Mouse (Mus musculus) hindbrain, embryonic 10.5 days (tissue): ENCODE measurements around the gene Slc5a3. TPM values are rescaled to one million over a fixed set of nuclear protein-coding genes. Genes with fewer than 3 reads are reported as not detected.
"Not testable (repeated sequence)": the region's sequence is repeated elsewhere in the genome, so short reads cannot be mapped to it uniquely, and the experiment has no call there.

Source experiments
- DNase-seq: peaks from one replicate; pipeline ENCODE4 v3.0.0-alpha.2; 2017; ENCODE audit warnings: low spot score
- H3K27ac ChIP-seq: fragments of 300-500 bp; sonication (generic); 2 replicates; pipeline ENCODE4 v1.5.1; 2016; ENCODE audit warnings: mild to moderate bottlenecking, moderate library complexity
- H3K27me3 ChIP-seq: fragments of 300-500 bp; sonication (generic); 2 replicates; pipeline ENCODE4 v1.6.1; 2016; ENCODE audit warnings: mild to moderate bottlenecking; ENCODE audit not compliant: poor library complexity, insufficient read depth, severe bottlenecking
- H3K36me3 ChIP-seq: fragments of 300-500 bp; sonication (generic); 2 replicates; pipeline ENCODE4 v1.6.1; 2016; ENCODE audit warnings: mild to moderate bottlenecking, moderate library complexity
- H3K4me1 ChIP-seq: fragments of 300-500 bp; sonication (generic); replicated peaks from 2 replicates; pipeline ENCODE4 v1.6.1; 2016; ENCODE audit warnings: mild to moderate bottlenecking
- H3K4me3 ChIP-seq: fragments of 300-500 bp; sonication (generic); 2 replicates; pipeline ENCODE4 v1.5.1; 2016; ENCODE audit warnings: mild to moderate bottlenecking, moderate library complexity
- H3K9me3 ChIP-seq: fragments of 300-500 bp; sonication (generic); 2 replicates; pipeline ENCODE4 v1.6.1; 2016; ENCODE audit warnings: mild to moderate bottlenecking, moderate library complexity
- WGBS: fragments of 180-500 bp; shearing (Covaris S2); methylation state at CpG from one replicate; pipeline ENCODE4 v1.1.7; 2016; 5-methylcytosine and 5-hydroxymethylcytosine counted together
- polyA plus RNA-seq: library from polyadenylated mRNA; unstranded; fragments of >200 nt; fragmentation: Nextera tagmentation; extraction: Ambion mirVana; gene quantifications from 2 replicates; pipeline ENCODE4 v1.2.1, GENCODE M21; 2016

The Slc5a3 gene
- polyA plus RNA-seq, 1 experiment from 2014 or later, result 9.8 TPM

GRCm38 (mm10) chr16:92089225-92089624 lies 31.1 kb downstream of the Slc5a3 start:
- no peak for DNase-seq
- no peaks in the 10 kb centered on the region for H3K27me3 ChIP-seq
- no peak overlapping the region for H3K4me3 ChIP-seq
- H3K36me3 ChIP-seq, result 0 out of 2 replicates have a peak, but pooled peaks cover 4% of the 10 kb centered on the region
- no peak overlapping the region for H3K27ac ChIP-seq
- peaks cover 24% of the 10 kb centered on the region for H3K4me1 ChIP-seq
- WGBS, result 62% methylated on average over 3 of the region's 3 CpGs
- H3K9me3 ChIP-seq, result no peaks in the 10 kb centered on the region

- WGBS, result 64% methylated on average over 5 of the region's 5 CpGs
- 0 out of 2 replicates have a peak, but pooled peaks cover 7% of the 10 kb centered on the region for H3K36me3 ChIP-seq
- H3K27me3 ChIP-seq, result no peaks in the 10 kb centered on the region
- H3K27ac ChIP-seq, result no peak overlapping the region
- peaks cover 15% of the 10 kb centered on the region for H3K4me1 ChIP-seq
- H3K9me3 ChIP-seq, result no peaks in the 10 kb centered on the region
- DNase-seq, result no peak
- no peak overlapping the region for H3K4me3 ChIP-seq
Observed at GRCm38 (mm10) chr16:92091876-92092275, 33.8 kb downstream of the Slc5a3 start.

DNA sequence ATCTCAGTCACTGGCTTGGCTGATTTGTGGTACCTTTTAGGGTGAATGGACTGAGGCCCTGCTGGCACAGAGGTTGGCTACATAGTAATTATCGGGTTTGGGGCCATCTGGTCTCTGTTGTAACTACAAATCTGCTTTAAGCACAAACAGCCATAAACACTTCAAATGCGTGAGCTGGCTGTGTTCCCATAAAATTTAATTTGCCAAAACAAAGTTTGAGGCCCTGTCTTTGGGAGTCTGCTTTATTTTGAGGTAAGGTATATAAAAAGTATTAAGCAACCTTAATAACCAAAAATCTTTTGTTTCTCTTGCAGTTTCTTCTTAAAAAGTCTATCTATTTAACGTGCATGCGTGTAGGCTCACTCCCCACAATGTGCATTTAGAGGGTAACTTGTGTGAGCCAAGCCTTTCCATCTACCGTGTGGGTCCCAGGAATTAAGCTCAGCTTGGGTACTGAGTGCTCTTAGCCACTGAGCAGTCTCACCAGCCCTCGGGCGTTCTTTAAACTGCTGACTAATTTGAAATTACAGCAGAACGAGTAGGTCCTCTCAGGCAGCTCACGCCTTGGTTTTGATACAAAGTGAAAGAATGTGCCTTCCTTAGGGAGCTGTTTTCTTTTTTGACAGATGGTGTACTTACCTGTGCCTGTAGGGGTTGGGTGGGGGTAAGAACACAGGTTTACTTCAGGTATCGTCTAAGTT lies 40.4 kb downstream of the Slc5a3 start:
- Histone ChIP-seq H3K4me1 (peaks cover 31% of the 10 kb centered on the region), H3K4me3 (no peak overlapping the region), H3K36me3 (peaks cover 32% of the 10 kb centered on the region), H3K27me3 (no peaks in the 10 kb centered on the region), H3K9me3 (no peaks in the 10 kb centered on the region), H3K27ac (no peak overlapping the region)
- no peak for DNase-seq
- WGBS, result 85% methylated on average over 10 of the region's 10 CpGs

GRCm38 (mm10) chr16:92099598-92099997 lies 41.5 kb downstream of the Slc5a3 start:
- H3K27ac ChIP-seq, result no peak overlapping the region
- H3K36me3 ChIP-seq, result peaks cover 24% of the 10 kb centered on the region
- 85% methylated on average over 16 of the region's 16 CpGs for WGBS
- H3K27me3 ChIP-seq, result no peaks in the 10 kb centered on the region
- no peak for DNase-seq
- H3K4me3 ChIP-seq, result no peak overlapping the region
- no peaks in the 10 kb centered on the region for H3K9me3 ChIP-seq
- H3K4me1 ChIP-seq, result peaks cover 41% of the 10 kb centered on the region

- Histone ChIP-seq H3K27ac (no peak overlapping the region), H3K27me3 (no peaks in the 10 kb centered on the region), H3K36me3 (peaks cover 24% of the 10 kb centered on the region), H3K4me1 (peaks cover 46% of the 10 kb centered on the region), H3K4me3 (no peak overlapping the region), H3K9me3 (no peaks in the 10 kb centered on the region)
- DNase-seq, result no peak
- 83% methylated on average over 4 of the region's 4 CpGs for WGBS
Observed at GRCm38 (mm10) chr16:92100111-92100510, 42.0 kb downstream of the Slc5a3 start.

GRCm38 (mm10) chr16:92102115-92102514 lies 44.0 kb downstream of the Slc5a3 start:
- no peaks in the 10 kb centered on the region for H3K9me3 ChIP-seq
- DNase-seq, result no peak
- H3K36me3 ChIP-seq, result peaks cover 37% of the 10 kb centered on the region
- H3K4me3 ChIP-seq, result no peak overlapping the region
- H3K4me1 ChIP-seq, result peaks cover 56% of the 10 kb centered on the region
- 81% methylated on average over 5 of the region's 5 CpGs for WGBS
- H3K27me3 ChIP-seq, result no peaks in the 10 kb centered on the region
- H3K27ac ChIP-seq, result peak overlapping the region; percentile 41; the same call in 1 of the 2 replicates

GRCm38 (mm10) chr16:92102931-92103330 lies 44.8 kb downstream of the Slc5a3 start:
- DNase-seq, H3K27me3 ChIP-seq, H3K27ac ChIP-seq, H3K9me3 ChIP-seq, H3K4me3 ChIP-seq: not testable (repeated sequence)
- peaks cover 37% of the 10 kb centered on the region for H3K36me3 ChIP-seq
- peaks cover 56% of the 10 kb centered on the region for H3K4me1 ChIP-seq
- WGBS, result 93% methylated on average over 6 of the region's 7 CpGs

- peak; percentile 47 for DNase-seq
- peak overlapping the region; percentile 78 for H3K27ac ChIP-seq
Observed at GRCm38 (mm10) chr16:92103572-92104331, 45.6 kb downstream of the Slc5a3 start.

GRCm38 (mm10) chr16:92104332-92104590 lies 46.1 kb downstream of the Slc5a3 start:
- Histone ChIP-seq H3K27me3 (no peaks in the 10 kb centered on the region), H3K36me3 (peaks cover 37% of the 10 kb centered on the region), H3K27ac (peak overlapping the region; percentile 78), H3K9me3 (no peaks in the 10 kb centered on the region), H3K4me1 (peaks cover 56% of the 10 kb centered on the region), H3K4me3 (no peak overlapping the region)
- DNase-seq, result no peak
- WGBS, result 77% methylated on average over 2 of the region's 2 CpGs

More at GRCm38 (mm10) chr16:92103572-92104331, 45.6 kb downstream of the Slc5a3 start:
- 23% methylated on average over 9 of the region's 9 CpGs for WGBS
- Histone ChIP-seq H3K36me3 (peaks cover 37% of the 10 kb centered on the region), H3K4me1 (peaks cover 56% of the 10 kb centered on the region), H3K27me3 (no peaks in the 10 kb centered on the region), H3K9me3 (no peaks in the 10 kb centered on the region), H3K4me3 (no peak overlapping the region)

DNA sequence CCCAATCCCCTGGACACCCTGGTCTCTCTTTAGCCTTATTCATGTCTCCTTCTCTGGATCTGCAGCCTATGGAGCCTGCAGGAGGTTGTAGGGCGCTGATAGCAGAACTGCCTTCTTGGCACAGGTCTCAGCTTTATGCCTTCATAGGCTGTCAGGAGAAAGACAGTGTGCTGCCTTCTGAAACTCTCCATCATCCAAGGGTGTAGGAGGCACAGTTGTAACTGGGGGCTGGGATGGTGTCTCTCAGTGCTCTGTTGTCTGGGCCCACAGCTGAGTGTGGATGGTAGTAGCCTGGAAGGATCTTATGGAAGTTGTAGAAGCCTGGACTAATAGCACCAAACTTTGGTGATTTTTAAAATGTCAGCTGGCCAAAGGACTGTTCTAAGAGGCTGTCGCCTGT lies 46.8 kb downstream of the Slc5a3 start:
- 94% methylated on average over 2 of the region's 2 CpGs for WGBS
- peaks cover 52% of the 10 kb centered on the region for H3K4me1 ChIP-seq
- H3K27ac ChIP-seq, result peak overlapping the region; percentile 17
- no peaks in the 10 kb centered on the region for H3K9me3 ChIP-seq
- no peaks in the 10 kb centered on the region for H3K27me3 ChIP-seq
- DNase-seq, result no peak
- H3K4me3 ChIP-seq, result no peak overlapping the region
- H3K36me3 ChIP-seq, result peaks cover 32% of the 10 kb centered on the region

DNA sequence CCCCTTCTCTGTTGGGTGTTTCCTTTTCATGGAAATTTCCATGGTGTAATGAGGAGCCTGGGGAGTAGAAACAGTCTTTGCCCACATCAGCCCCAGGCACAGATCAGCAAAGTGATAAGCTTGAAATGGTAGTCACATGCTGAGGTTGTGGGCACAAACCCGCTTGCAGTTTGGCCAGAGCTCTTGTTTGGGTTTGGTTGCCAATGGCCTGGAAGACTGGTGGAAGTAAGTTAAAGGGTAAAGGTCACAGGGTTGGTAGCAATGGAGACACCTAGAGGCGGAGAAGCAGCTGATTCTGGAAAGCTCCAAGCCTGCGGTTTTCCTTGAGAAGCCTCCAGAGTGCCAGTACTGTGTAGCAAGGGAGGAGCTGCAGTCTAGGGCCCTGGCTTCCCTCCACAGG lies 47.5 kb downstream of the Slc5a3 start:
- Histone ChIP-seq H3K4me1 (peaks cover 49% of the 10 kb centered on the region), H3K9me3 (no peaks in the 10 kb centered on the region), H3K4me3 (no peak overlapping the region), H3K27ac (0 out of 2 replicates have a peak overlapping the region, but pooled peaks have one; percentile 17), H3K27me3 (no peaks in the 10 kb centered on the region), H3K36me3 (peaks cover 25% of the 10 kb centered on the region)
- 72% methylated on average over 3 of the region's 3 CpGs for WGBS
- DNase-seq, result no peak

DNA sequence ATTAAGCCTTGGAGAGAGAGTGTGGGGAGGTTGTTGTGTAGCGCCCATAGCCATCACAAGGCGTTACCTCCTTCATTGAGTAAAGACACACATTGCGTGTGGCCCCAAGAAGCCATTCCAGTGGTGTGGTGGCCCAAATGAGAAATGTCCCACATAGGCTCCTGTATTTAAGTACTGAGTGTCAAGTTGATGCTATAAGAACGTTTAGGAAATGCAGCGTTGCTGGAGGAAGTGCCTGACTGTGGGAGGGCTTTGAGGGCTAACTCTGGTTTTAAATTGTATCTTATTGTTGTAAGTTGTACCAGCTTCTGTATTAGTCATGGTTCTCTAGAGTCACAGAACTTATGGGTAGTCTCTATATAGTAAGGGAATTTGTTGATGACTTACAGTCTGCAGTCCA lies 49.2 kb downstream of the Slc5a3 start:
- H3K4me1 ChIP-seq, result peaks cover 38% of the 10 kb centered on the region
- H3K9me3 ChIP-seq, result no peaks in the 10 kb centered on the region
- WGBS, result 94% methylated on average over 5 of the region's 5 CpGs
- DNase-seq, result no peak
- H3K4me3 ChIP-seq, result no peak overlapping the region
- H3K27ac ChIP-seq, result no peak overlapping the region
- peaks cover 23% of the 10 kb centered on the region for H3K36me3 ChIP-seq
- no peaks in the 10 kb centered on the region for H3K27me3 ChIP-seq

DNA sequence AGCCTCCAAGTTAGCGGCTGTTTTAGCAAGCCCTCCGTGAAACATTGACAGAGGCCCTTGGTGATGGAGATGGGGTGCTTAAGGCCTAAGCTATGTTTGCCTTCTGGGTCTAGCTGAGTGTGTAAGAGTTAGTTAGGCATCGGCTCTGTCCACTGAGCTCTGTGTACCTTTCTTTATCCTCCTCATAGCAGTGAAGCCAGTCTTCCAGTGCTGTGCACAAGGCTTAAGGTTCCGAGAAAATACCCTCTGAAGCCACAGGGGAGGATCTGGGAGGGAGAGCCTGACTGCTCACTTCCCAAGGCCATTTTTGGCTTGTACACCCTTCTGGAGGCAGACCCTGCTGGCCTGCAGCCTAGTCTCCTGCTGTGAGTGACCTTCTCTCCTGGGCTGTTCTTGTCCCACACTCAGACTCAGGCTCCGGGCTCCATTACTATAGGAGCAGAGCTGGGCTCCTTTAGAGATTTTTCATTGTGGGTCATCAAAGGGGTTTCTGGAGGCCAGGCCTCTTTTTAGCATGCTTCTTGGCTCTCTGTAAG lies 56.7 kb downstream of the Slc5a3 start:
- H3K9me3 ChIP-seq, result no peaks in the 10 kb centered on the region
- H3K4me1 ChIP-seq, result peaks cover 44% of the 10 kb centered on the region
- H3K27ac ChIP-seq, result peak overlapping the region; percentile 74
- 82% methylated on average over 5 of the region's 5 CpGs for WGBS
- DNase-seq, result no peak
- H3K36me3 ChIP-seq, result peaks cover 24% of the 10 kb centered on the region
- no peak overlapping the region for H3K4me3 ChIP-seq
- H3K27me3 ChIP-seq, result no peaks in the 10 kb centered on the region
